Mouse (Mus musculus) lung, postnatal 10 days (tissue): ENCODE results near the gene Pde4dip.
A peak's percentile ranks its signal among the peaks of the same experiment; 100 is the strongest.

ENCODE experiments used
- DNase-seq: peaks from one replicate; pipeline ENCODE4 v3.0.0; 2021

Gene Pde4dip

GRCm38 (mm10) chr3:97681321-97682158, 207.0 kb downstream of the Pde4dip start:
- peak; percentile 76 for DNase-seq

GRCm38 (mm10) chr3:97680631-97681320, 207.7 kb downstream of the Pde4dip start:
- DNase-seq = peak; percentile 85

GRCm38 (mm10) chr3:97678416-97678815, 210.1 kb downstream of the Pde4dip start:
- DNase-seq = no peak

- no peak for DNase-seq
Observed at GRCm38 (mm10) chr3:97676126-97676525, 212.4 kb downstream of the Pde4dip start.

- no peak for DNase-seq
Observed at GRCm38 (mm10) chr3:97674644-97675110, 213.8 kb downstream of the Pde4dip start, which contains the start of gene Gm17651. Gene Gm17651 (minus strand): TSS chr3:97674694.

- DNase-seq = no peak
Observed at GRCm38 (mm10) chr3:97667093-97667675, 221.3 kb downstream of the Pde4dip start.

- DNase-seq = no peak
Observed at GRCm38 (mm10) chr3:97666154-97666553, 222.4 kb downstream of the Pde4dip start.

- DNase-seq = no peak
Observed at GRCm38 (mm10) chr3:97665525-97665924, 223.0 kb downstream of the Pde4dip start.

GRCm38 (mm10) chr3:97661206-97661605, 227.3 kb downstream of the Pde4dip start:
- no peak for DNase-seq

GRCm38 (mm10) chr3:97659746-97660145, 228.8 kb downstream of the Pde4dip start:
- DNase-seq = no peak

- peak; percentile 12 for DNase-seq
Observed at GRCm38 (mm10) chr3:97658426-97659193, 229.9 kb downstream of the Pde4dip start.

GRCm38 (mm10) chr3:97657655-97658411, 230.7 kb downstream of the Pde4dip start, which contains the start of gene Prkab2:
Gene Prkab2 (plus strand): TSS chr3:97658193.
- DNase-seq = peak; percentile 99

GRCm38 (mm10) chr3:97654901-97655300, 233.6 kb downstream of the Pde4dip start:
- peak; percentile 38 for DNase-seq

- no peak for DNase-seq
Observed at GRCm38 (mm10) chr3:97653781-97654180, 234.7 kb downstream of the Pde4dip start.

GRCm38 (mm10) chr3:97651604-97652003, 236.9 kb downstream of the Pde4dip start:
- no peak for DNase-seq

GRCm38 (mm10) chr3:97649469-97649868, 239.0 kb downstream of the Pde4dip start:
- no peak for DNase-seq

- DNase-seq = no peak
Observed at GRCm38 (mm10) chr3:97649022-97649421, 239.5 kb downstream of the Pde4dip start.

GRCm38 (mm10) chr3:97648518-97648917, 240.0 kb downstream of the Pde4dip start:
- DNase-seq = no peak

- no peak for DNase-seq
Observed at GRCm38 (mm10) chr3:97642001-97642400, 246.5 kb downstream of the Pde4dip start.

GRCm38 (mm10) chr3:97641396-97641795, 247.1 kb downstream of the Pde4dip start:
- no peak for DNase-seq
